8 mouse cellular contexts compared by ENCODE assay signal in the genomic region with DNA sequence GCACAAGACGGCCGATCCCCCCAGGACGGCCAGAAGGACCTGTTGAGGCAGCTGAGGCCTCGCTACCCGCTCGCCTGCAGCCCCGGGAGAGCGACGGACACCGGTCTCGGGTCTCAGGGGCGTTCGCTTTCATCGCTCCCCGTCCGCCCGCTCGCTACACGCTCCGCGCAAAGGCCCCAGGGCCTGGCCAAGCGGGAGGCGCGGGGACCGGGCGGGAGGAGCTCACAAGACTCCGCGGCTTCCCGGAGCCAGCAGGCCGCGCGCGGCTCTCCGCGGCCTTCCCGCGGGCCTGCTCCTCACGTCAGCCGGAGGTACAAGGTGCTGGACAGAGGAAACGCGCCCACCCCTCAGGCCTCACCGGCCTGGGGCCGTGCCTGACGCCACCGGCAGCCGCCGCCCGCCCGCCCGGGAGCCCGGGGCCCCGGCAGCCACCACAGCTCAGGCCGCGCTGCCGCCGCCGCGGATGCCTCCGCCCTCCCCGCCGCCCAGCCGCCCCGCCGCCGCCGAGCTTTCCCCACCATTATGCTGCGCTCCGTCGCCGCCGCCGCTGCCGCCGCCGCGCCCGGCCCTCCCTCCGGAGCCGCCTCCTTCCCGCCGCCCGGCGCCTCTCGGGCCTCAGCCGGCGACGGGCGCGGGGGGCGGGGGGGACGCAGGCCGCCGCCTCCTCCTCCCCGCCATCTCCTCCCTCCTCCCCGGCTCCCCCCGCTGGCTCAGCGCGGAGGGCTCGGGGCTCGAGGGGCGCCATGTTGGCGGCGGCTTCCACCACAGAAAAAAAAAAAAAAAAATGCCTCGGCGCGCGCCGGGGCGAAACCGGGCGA. TPM values are rescaled to one million over a fixed set of nuclear protein-coding genes. Genes with fewer than 3 reads are reported as not detected.
DNase-seq lines count a peak whose midpoint lies in the region; ATAC-seq and TF ChIP-seq lines count a peak whose summit lies in the region.

No protein-coding gene starts in this region.

- TF ChIP-seq POLR2A in MEL (IDR thresholded peaks at IDR 0.05; ENCODE audit: control insufficient read depth in 1 of 2, insufficient read depth in 1 of 2, low read depth in 1 of 2, low read length in 2 of 2, poor library complexity in 1 of 2) = peak in 1 of 2 experiments; percentile 68; a peak in 2 of 4 replicates
- no peak for TF ChIP-seq POLR2A in cerebellum, adult 2 months (IDR thresholded peaks at IDR 0.05; ENCODE audit: borderline replicate concordance, insufficient read depth, low read length)

- peaks cover 2 to 4% of the 10 kb centered on the region in 2 experiments; a peak in 3 of 4 replicates for H3K4me1 ChIP-seq in MEL (ENCODE audit: control insufficient read depth in 1 of 2, insufficient read depth in 2 of 2, low read length in 2 of 2)
- H3K4me1 ChIP-seq in cerebellum, adult 2 months (ENCODE audit: control insufficient read depth, insufficient read depth, low read length) = peaks cover 4% of the 10 kb centered on the region
- peaks cover 19% of the 10 kb centered on the region for H3K4me1 ChIP-seq in forebrain, postnatal 0 days (ENCODE audit: insufficient read depth)
- H3K4me1 ChIP-seq in hindbrain, embryonic 10.5 days (replicated peaks) = peaks cover 66% of the 10 kb centered on the region

- under 1% methylated on average over 87 of the region's 111 CpGs for WGBS in cerebellum, adult 2 months
- WGBS in forebrain, postnatal 0 days = 2% methylated on average over 58 of the region's 111 CpGs
- under 1% methylated on average over 107 of the region's 111 CpGs for WGBS in hindbrain, embryonic 10.5 days

- no peak for TF ChIP-seq RAD21 in MEL (IDR thresholded peaks at IDR 0.05; ENCODE audit: low read depth, low read length)

- H3K36me3 ChIP-seq in MEL (ENCODE audit: control insufficient read depth in 1 of 2, insufficient read depth in 2 of 2, low read length in 2 of 2) = peaks cover 0 to 13% of the 10 kb centered on the region in 2 experiments; a peak in 2 of 4 replicates
- no peaks in the 10 kb centered on the region for H3K36me3 ChIP-seq in forebrain, postnatal 0 days (ENCODE audit: insufficient read depth)
- H3K36me3 ChIP-seq in hindbrain, embryonic 10.5 days = no peaks in the 10 kb centered on the region

- H3K27ac ChIP-seq in MEL (ENCODE audit: control insufficient read depth, low read depth, low read length) = peak overlapping the region; percentile 65
- peak overlapping the region; percentile 91 for H3K27ac ChIP-seq in cerebellum, adult 2 months (ENCODE audit: insufficient read depth, low read length)
- peak overlapping the region; percentile 99 for H3K27ac ChIP-seq in forebrain, postnatal 0 days (ENCODE audit: low read depth, low read length)
- H3K27ac ChIP-seq in hindbrain, embryonic 10.5 days = peak overlapping the region; percentile 100

- H3K9ac ChIP-seq in MEL (ENCODE audit: control insufficient read depth, low read depth, low read length, poor library complexity, severe bottlenecking) = peak overlapping the region; percentile 99
- H3K9ac ChIP-seq in forebrain, postnatal 0 days = peak overlapping the region; percentile 99

- H3K4me3 ChIP-seq in MEL (ENCODE audit: control insufficient read depth in 1 of 2, insufficient read depth in 1 of 2, low read depth in 2 of 2, low read length in 2 of 2) = peak overlapping the region; percentile 89 to 96
- peak overlapping the region; percentile 98 for H3K4me3 ChIP-seq in cerebellum, adult 2 months (replicated peaks; ENCODE audit: insufficient read depth, low read depth, low read length)
- peak overlapping the region; percentile 90 for H3K4me3 ChIP-seq in forebrain, postnatal 0 days (ENCODE audit: low read depth, low read length)
- H3K4me3 ChIP-seq in hindbrain, embryonic 10.5 days = peak overlapping the region; percentile 95

- no peaks in the 10 kb centered on the region for H3K9me3 ChIP-seq in MEL (replicated peaks; ENCODE audit: insufficient read depth, low read length)
- no peaks in the 10 kb centered on the region for H3K9me3 ChIP-seq in forebrain, postnatal 0 days (ENCODE audit: low read length)
- H3K9me3 ChIP-seq in hindbrain, embryonic 10.5 days = no peaks in the 10 kb centered on the region

- ATAC-seq in forebrain, postnatal 0 days = peak; percentile 71

- H3K27me3 ChIP-seq in MEL (ENCODE audit: control insufficient read depth in 1 of 2, insufficient read depth in 2 of 2, low read length in 2 of 2) = peaks cover 3 to 7% of the 10 kb centered on the region in 2 experiments; a peak in 3 of 4 replicates
- H3K27me3 ChIP-seq in cerebellum, adult 2 months (ENCODE audit: control insufficient read depth, insufficient read depth, low read length) = no peaks in the 10 kb centered on the region
- H3K27me3 ChIP-seq in forebrain, postnatal 0 days (ENCODE audit: insufficient read depth, low read length) = no peaks in the 10 kb centered on the region
- no peaks in the 10 kb centered on the region for H3K27me3 ChIP-seq in hindbrain, embryonic 10.5 days (ENCODE audit: insufficient read depth, poor library complexity, severe bottlenecking)

- peak; percentile 65 for DNase-seq in MEL (ENCODE audit: low read depth, low spot score)
- peak in 1 of 2 experiments; percentile 76 for DNase-seq in cerebellum, adult 2 months
- DNase-seq in forebrain, postnatal 0 days = peak; percentile 79
- peak; percentile 72 for DNase-seq in hindbrain, embryonic 10.5 days (ENCODE audit: low spot score)
- DNase-seq in layer of hippocampus, postnatal 14 days (ENCODE audit: low spot score in 2 of 2) = peak; percentile 56 to 68
- peak; percentile 74 for DNase-seq in lung, postnatal 25 days (ENCODE audit: low spot score)
- peak; percentile 88 for DNase-seq in retina, postnatal 1 day
- peak; percentile 87 for DNase-seq in thymus, postnatal 4 days

- peak overlapping the region; percentile 62 for H3K4me2 ChIP-seq in forebrain, postnatal 0 days (ENCODE audit: low read depth)

- TF ChIP-seq EP300 in MEL (IDR thresholded peaks at IDR 0.05; ENCODE audit: low read depth in 1 of 2, low read length in 2 of 2) = no peak

- peaks cover 32% of the 10 kb centered on the region for H3K79me2 ChIP-seq in MEL (ENCODE audit: control insufficient read depth, insufficient read depth, low read length, poor library complexity)

- no peak for TF ChIP-seq CTCF in MEL (IDR thresholded peaks at IDR 0.05 in 2 of 3, conservative IDR thresholded peaks at IDR 0.05 in 1 of 3; ENCODE audit: control insufficient read depth in 1 of 3, insufficient read depth in 1 of 3, low read depth in 2 of 3, low read length in 3 of 3, poor library complexity in 1 of 3, severe bottlenecking in 1 of 3)
- no peak for TF ChIP-seq CTCF in cerebellum, adult 2 months (IDR thresholded peaks at IDR 0.05; ENCODE audit: borderline replicate concordance, insufficient read depth, low read depth, low read length)
- no peak for TF ChIP-seq CTCF in forebrain, postnatal 0 days (IDR thresholded peaks at IDR 0.05; ENCODE audit: low read depth)

TF ChIP-seq in MEL, 35 proteins besides CTCF, POLR2A, EP300 and RAD21:
- TF ChIP-seq MAZ (IDR thresholded peaks at IDR 0.05; ENCODE audit: low read depth, low read length) = peak; percentile 77; the same call in 1 of the 2 replicates
- TF ChIP-seq UBTF (IDR thresholded peaks at IDR 0.05; ENCODE audit: borderline replicate concordance, insufficient read depth, low read depth, low read length) = peak; percentile 62; the same call in 1 of the 2 replicates
- TF ChIP-seq HCFC1 (IDR thresholded peaks at IDR 0.05; ENCODE audit: low read depth, low read length) = peak; percentile 50
- no peak for TF ChIP-seq BHLHE40 (IDR thresholded peaks at IDR 0.05; ENCODE audit: borderline replicate concordance, low read depth, low read length)
- TF ChIP-seq NRF1 (IDR thresholded peaks at IDR 0.05; ENCODE audit: insufficient read depth, low read depth, low read length, poor library complexity, severe bottlenecking) = no peak
- peak; percentile 75 for TF ChIP-seq ZNF384 (IDR thresholded peaks at IDR 0.05; ENCODE audit: low read depth, low read length)
TF ChIP-seq in MEL: peak in this region for 4.

RNA-seq across cellular contexts. Expression of a gene that starts 1.1 kb away (rescaled TPM):
- 19.4 and 21.8 TPM in 2 replicates for total RNA-seq in MEL (2012; rRNA removed)
- polyA plus RNA-seq in MEL (2012; ENCODE audit: insufficient read depth in 1 of 2, insufficient read length in 2 of 2, low read depth in 1 of 2, low replicate concordance in 2 of 2, missing spikeins in 1 of 2) = 100 to 1,000 TPM in 1 of 2 experiments, 10 to 100 TPM in 1; 33.0 to 310 TPM
- polyA plus RNA-seq in cerebellum, adult 2 months (2012; rRNA removed) = 288 and 292 TPM in 2 replicates
- 237 and 240 TPM in 2 replicates for total RNA-seq in forebrain, postnatal 0 days (2014; rRNA removed)
- polyA plus RNA-seq in forebrain, postnatal 0 days (2015; fragmentation: Nextera tagmentation; extraction: Ambion mirVana) = 116 and 157 TPM in 2 replicates
- polyA plus RNA-seq in hindbrain, embryonic 10.5 days (2016; fragmentation: Nextera tagmentation; extraction: Ambion mirVana) = 94.1 and 111 TPM in 2 replicates
- 100 to 1,000 TPM; 237 to 247 TPM for total RNA-seq in layer of hippocampus, postnatal 14 days (2021)
